Mouse (Mus musculus): ENCODE results near the gene Dapk2.

Dapk2 gene

GRCm38 (mm10) chr9:66184572-66184971, 26.5 kb downstream of the Dapk2 start:
- DNase-seq (ENCODE audit: low spot score in 2 of 2) = no peak

- no peak for DNase-seq (ENCODE audit: low spot score in 2 of 2)
These were observed 28.4 kb downstream of the Dapk2 start for GRCm38 (mm10) chr9:66186426-66186825.

GRCm38 (mm10) chr9:66189026-66189425, 31.0 kb downstream of the Dapk2 start:
- no peak for DNase-seq (ENCODE audit: low spot score in 2 of 2)

GRCm38 (mm10) chr9:66194003-66194402, 36.0 kb downstream of the Dapk2 start:
- DNase-seq (ENCODE audit: low spot score in 2 of 2) = no peak

- no peak for DNase-seq (ENCODE audit: low spot score in 2 of 2)
These were observed 38.5 kb downstream of the Dapk2 start for GRCm38 (mm10) chr9:66196561-66196960.

GRCm38 (mm10) chr9:66198533-66198932, 40.5 kb downstream of the Dapk2 start:
- DNase-seq (ENCODE audit: low spot score in 2 of 2) = no peak

- DNase-seq (ENCODE audit: low spot score in 2 of 2) = no peak
These were observed 41.8 kb downstream of the Dapk2 start for GRCm38 (mm10) chr9:66199657-66200410.

- DNase-seq (ENCODE audit: low spot score in 2 of 2) = no peak
These were observed 42.4 kb downstream of the Dapk2 start for GRCm38 (mm10) chr9:66200411-66200789.

- DNase-seq (ENCODE audit: low spot score in 2 of 2) = no peak
These were observed 43.6 kb downstream of the Dapk2 start for GRCm38 (mm10) chr9:66201665-66202064.

GRCm38 (mm10) chr9:66202463-66202862, 44.4 kb downstream of the Dapk2 start:
- no peak for DNase-seq (ENCODE audit: low spot score in 2 of 2)

GRCm38 (mm10) chr9:66205702-66206101, 47.7 kb downstream of the Dapk2 start:
- DNase-seq (ENCODE audit: low spot score in 2 of 2) = no peak

GRCm38 (mm10) chr9:66206825-66207224, 48.8 kb downstream of the Dapk2 start:
- no peak for DNase-seq (ENCODE audit: low spot score in 2 of 2)

GRCm38 (mm10) chr9:66211420-66211819, 53.4 kb downstream of the Dapk2 start:
- no peak for DNase-seq (ENCODE audit: low spot score in 2 of 2)

- DNase-seq (ENCODE audit: low spot score in 2 of 2) = no peak
These were observed 54.1 kb downstream of the Dapk2 start for GRCm38 (mm10) chr9:66212088-66212487.

GRCm38 (mm10) chr9:66212802-66213201, 54.8 kb downstream of the Dapk2 start:
- no peak for DNase-seq (ENCODE audit: low spot score in 2 of 2)

- no peak for DNase-seq (ENCODE audit: low spot score in 2 of 2)
These were observed 55.5 kb downstream of the Dapk2 start for GRCm38 (mm10) chr9:66213386-66214032.

- DNase-seq (ENCODE audit: low spot score in 2 of 2) = no peak
These were observed 57.5 kb downstream of the Dapk2 start for GRCm38 (mm10) chr9:66215551-66215950.

- no peak for DNase-seq (ENCODE audit: low spot score in 2 of 2)
These were observed 59.9 kb downstream of the Dapk2 start for GRCm38 (mm10) chr9:66217970-66218369.

GRCm38 (mm10) chr9:66218917-66219725, 61.1 kb downstream of the Dapk2 start:
- DNase-seq (ENCODE audit: low spot score in 2 of 2) = no peak

GRCm38 (mm10) chr9:66223872-66224271, 65.8 kb downstream of the Dapk2 start:
- no peak for DNase-seq (ENCODE audit: low spot score in 2 of 2)

- DNase-seq (ENCODE audit: low spot score in 2 of 2) = no peak
These were observed 67.9 kb downstream of the Dapk2 start for GRCm38 (mm10) chr9:66225737-66226485.
